Mouse (Mus musculus) spleen, embryonic (tissue): Measurements from ENCODE around the gene Pimreg.

Source experiments
- CTCF ChIA-PET: fragments of 350-600 bp; sonication (Branson Sonifier 250); formaldehyde crosslinking; loops from one replicate; lab custom pipeline; 2022; lab: Charles Lee

The Pimreg gene

DNA sequence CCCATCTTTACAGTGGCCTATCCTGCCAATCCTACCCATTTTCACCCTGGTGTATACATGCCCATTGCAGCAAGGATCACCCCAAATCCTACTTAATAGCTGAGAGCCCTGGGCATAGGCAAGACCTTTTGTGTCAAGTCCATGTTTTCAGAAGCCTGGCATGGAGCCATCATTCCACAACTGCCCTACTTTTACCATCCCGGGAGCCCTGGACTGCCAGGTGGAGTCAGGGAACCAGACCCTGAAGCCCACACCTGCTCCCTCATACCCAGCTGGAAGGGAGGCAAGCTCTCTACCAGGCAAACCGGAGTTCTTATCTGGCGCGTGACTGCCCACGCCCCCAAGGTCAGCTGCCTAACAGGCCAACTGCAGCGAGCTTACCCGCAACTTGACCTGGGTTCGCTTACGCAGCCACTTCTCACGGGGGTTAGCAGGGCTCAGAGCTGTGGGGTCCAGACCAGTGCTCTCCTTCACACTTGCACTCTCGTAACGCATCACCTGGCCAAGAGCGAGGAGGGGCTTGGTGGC is 19.3 kb downstream of the Pimreg start:
- CTCF ChIA-PET: no interaction called here

- CTCF ChIA-PET: interaction anchor here (0.5 kb wide), 1 partner anchor 1007 kb away, joined by 7 read pairs; no protein-coding TSS in a partner anchor
These were observed 22.6 kb downstream of the Pimreg start for GRCm38 (mm10) chr11:72064414-72064813.

DNA sequence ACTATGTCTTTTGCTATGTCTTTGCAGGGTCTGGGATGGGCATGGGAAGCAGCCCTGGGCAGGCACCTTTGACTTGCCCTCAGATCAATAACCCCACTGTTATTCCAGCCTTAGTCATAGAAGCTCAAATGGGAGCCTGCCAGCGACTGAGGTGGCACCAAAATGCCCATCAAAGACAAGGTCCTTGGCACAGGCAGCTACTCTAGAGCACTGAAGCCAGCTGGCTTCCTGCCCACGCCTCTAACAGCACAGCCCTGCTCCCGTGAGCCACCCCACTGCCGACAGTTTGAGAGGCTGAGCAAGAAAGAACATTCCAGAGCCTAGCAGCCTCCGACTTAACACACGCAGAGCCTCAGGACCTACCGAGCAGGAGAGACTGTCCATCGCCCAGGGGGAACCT is 23.3 kb downstream of the Pimreg start:
- CTCF ChIA-PET: no interaction called here

DNA sequence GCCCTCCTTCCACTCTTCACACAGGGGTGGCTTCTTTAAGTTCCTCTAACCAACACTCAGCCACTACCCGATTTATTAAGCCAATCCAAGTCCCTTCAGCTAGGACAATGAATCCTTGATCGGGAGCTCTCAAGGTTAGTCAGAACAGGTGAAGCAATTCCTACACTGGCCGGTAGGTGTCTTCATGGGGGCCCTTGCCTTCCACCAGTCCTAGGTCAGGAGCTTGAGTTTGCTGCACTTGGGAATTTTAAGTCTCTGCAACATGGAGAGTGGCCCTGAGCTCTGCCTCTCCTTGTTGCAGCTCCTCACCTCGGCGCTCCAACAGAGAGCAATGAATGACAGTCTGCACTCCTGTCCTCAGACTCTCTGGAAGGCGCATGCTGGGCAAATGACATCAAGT is 24.5 kb downstream of the Pimreg start:
- CTCF ChIA-PET: no interaction called here

GRCm38 (mm10) chr11:72067326-72067725 is 25.5 kb downstream of the Pimreg start:
- CTCF ChIA-PET: no interaction called here

GRCm38 (mm10) chr11:72068026-72068425 is 26.2 kb downstream of the Pimreg start:
- CTCF ChIA-PET: no interaction called here

- CTCF ChIA-PET: no interaction called here
These were observed 28.9 kb downstream of the Pimreg start for GRCm38 (mm10) chr11:72070733-72071132.

DNA sequence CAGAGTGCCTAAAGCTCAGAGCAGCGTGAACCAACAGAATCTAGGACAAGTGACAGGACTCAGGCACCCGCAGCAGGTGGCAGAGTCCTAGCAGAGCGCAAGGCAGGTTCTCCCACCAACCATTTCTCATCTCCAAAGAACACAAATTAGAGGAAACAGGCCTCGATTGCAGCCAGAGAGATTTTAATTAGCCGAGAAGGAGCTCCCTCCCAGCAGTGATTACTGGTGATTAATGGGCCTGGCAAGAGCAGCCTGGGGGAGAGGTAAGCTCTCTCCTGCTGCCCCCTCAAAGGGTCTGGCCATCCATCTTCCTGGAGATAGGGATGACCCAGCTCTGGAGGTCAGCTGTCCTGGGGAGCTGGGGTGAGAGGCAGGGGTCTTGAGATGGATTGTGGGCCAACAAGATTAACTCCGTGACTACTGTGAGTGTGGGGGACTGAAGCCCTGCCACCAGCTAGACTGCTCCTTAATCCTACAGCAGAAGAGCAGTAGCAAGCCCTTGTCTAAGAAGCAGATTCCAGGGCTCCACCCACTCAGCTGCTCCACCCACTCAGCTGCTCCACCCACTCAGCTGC is 30.6 kb downstream of the Pimreg start:
- CTCF ChIA-PET: no interaction called here

- CTCF ChIA-PET: no interaction called here
These were observed 32.4 kb downstream of the Pimreg start for GRCm38 (mm10) chr11:72074230-72074629.

DNA sequence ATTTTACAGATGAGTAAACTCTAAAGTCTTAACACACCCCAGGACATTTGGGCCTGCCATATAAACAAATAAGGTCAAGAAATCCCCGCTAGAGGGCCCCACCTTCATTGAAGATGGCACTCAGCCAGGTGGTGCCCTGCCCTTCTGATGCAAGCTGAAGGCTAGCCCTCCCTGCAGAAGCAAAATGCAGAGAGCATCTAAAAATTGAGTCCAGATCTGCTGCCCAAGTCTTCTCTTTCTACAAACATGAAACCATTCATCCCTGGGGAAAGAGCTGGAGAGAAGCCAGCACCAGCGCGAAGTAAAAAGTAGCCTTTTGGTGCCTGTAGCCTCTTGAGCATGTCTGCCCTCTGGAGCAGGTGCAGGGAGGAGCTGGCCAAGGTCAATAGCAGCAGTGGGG is 36.2 kb downstream of the Pimreg start:
- CTCF ChIA-PET: no interaction called here

DNA sequence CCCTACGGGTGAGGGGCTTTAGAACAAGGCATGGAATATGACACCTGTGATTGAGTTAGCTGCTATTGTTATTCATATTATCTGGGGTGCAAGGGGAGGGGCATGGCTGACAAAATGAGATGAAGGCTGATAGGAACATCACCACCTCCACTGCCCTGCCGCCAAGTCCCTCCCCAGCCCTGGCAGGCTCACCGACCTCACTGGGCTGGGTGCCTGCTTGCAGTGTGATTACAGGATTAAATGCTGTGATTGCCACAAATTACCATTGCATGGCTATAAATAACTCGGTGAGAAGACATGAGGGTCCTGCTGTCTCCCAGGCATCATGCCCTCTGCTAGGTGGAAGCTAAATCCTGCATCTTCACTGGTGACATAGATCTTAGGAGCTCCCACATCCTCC is 36.8 kb downstream of the Pimreg start:
- CTCF ChIA-PET: no interaction called here

- CTCF ChIA-PET: no interaction called here
These were observed 38.6 kb downstream of the Pimreg start for GRCm38 (mm10) chr11:72080461-72080860.

GRCm38 (mm10) chr11:72082601-72083000 is 40.8 kb downstream of the Pimreg start:
- CTCF ChIA-PET: no interaction called here

DNA sequence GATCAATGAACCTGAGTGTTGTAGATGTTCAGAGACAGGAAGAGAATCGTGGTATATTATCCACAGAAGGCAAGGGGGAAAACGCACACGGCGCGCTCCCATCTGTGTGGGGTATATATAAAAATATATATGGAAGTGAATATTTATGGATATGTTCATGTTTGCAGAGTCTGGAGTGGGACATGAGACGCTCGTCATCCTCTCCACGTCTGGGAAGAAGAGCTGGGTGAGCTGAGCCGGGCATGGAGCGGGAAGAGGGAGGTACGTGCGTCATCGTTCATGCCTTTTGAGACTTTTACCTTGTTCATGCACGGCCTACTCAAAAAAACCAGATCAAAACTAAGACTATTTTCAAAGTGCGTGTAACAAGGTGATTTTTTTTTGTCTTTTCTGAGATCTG is 42.5 kb downstream of the Pimreg start:
- CTCF ChIA-PET: no interaction called here

- CTCF ChIA-PET: no interaction called here
These were observed 44.6 kb downstream of the Pimreg start for GRCm38 (mm10) chr11:72086251-72087046.

- CTCF ChIA-PET: no interaction called here
These were observed 50.6 kb downstream of the Pimreg start for GRCm38 (mm10) chr11:72092390-72092789.

DNA sequence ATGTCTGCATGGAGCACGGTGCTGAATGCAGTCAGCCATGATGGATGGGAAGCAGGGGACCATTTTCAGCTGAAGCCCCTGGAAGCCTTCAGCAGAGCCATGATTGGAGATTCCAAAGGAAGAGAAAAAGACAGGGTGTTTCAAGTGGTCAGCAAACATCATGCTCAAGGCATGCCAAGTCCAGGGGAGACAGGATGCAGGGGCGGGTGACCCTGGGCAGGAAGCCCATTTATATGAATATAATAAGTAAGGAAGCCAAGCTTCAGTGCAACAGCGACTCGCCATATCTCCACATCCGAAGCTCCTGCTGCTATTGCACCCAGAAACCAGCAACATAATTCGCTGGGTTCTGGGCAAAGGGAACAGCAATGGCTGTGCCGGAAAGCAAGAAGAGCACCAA is 52.6 kb downstream of the Pimreg start:
- CTCF ChIA-PET: no interaction called here

DNA sequence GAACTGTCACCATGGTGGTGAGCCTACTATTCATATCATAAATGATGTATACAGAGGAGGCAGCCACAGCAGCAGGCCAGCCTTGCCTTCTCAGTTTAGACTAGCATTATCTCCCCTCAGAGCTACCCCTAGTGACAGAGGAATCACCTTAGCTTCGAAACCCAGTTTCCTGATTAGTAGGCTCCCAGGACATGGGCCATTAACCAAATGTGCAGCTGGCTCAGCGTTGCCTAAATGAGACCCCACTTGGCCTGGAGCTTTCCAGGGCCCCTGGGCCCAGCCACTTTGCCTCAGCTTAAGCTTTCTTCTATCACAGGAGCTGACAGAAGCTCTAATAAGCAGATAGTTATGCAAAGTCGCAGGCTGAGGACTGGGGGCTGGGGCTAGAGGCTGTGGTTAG is 54.2 kb downstream of the Pimreg start:
- CTCF ChIA-PET: no interaction called here
